Comparison of ENCODE assay signal across 17 mouse cellular contexts in genomic region chr16:22351194-22351593, GRCm38 (mm10).
"Had no signal": no experiment of that assay in that cellular context is flagged by ENCODE, and none has a peak within 500 bp of the region (broad histone marks: within the 10 kb centered on the region; RNA-seq: fewer than 3 reads in every experiment).

No protein-coding gene starts in this region.

- H3K27me3 ChIP-seq: megakaryocyte, embryonic 14.5 days; midbrain, embryonic 13.5 days; midbrain, embryonic 15.5 days; neural tube, embryonic 12.5 days; stomach, embryonic 15.5 days had no signal

- H3K4me3 ChIP-seq: megakaryocyte, embryonic 14.5 days; midbrain, embryonic 13.5 days; midbrain, embryonic 15.5 days; neural tube, embryonic 12.5 days; stomach, embryonic 15.5 days had no signal

- H3K9ac ChIP-seq: lung, embryonic 14.5 days; midbrain, embryonic 13.5 days; midbrain, embryonic 15.5 days; neural tube, embryonic 12.5 days; stomach, embryonic 15.5 days had no signal

- DNase-seq: lung, adult 18-20 months; lung, embryonic 14.5 days; lung, postnatal 10 days; lung, postnatal 4 days; right cerebral cortex, postnatal 25 days; right cerebral cortex, postnatal 4 days; spleen, adult 18-20 months; thymus, adult 2 months; thymus, postnatal 25 days; thymus, postnatal 4 days had no signal

- H3K27ac ChIP-seq: midbrain, embryonic 13.5 days; midbrain, embryonic 15.5 days; neural tube, embryonic 12.5 days; stomach, embryonic 15.5 days; stomach, postnatal 0 days had no signal

- H3K4me2 ChIP-seq: lung, embryonic 14.5 days; midbrain, embryonic 11.5 days; midbrain, embryonic 13.5 days; midbrain, embryonic 15.5 days; neural tube, embryonic 12.5 days; stomach, embryonic 15.5 days had no signal

- ATAC-seq: midbrain, embryonic 13.5 days; midbrain, embryonic 15.5 days had no signal

- H3K36me3 ChIP-seq: midbrain, embryonic 13.5 days; midbrain, embryonic 15.5 days; neural tube, embryonic 12.5 days; stomach, embryonic 15.5 days had no signal

- H3K9me3 ChIP-seq: midbrain, embryonic 13.5 days; midbrain, embryonic 15.5 days; neural tube, embryonic 12.5 days; stomach, embryonic 15.5 days had no signal

- H3K4me1 ChIP-seq: midbrain, embryonic 13.5 days; midbrain, embryonic 15.5 days; neural tube, embryonic 12.5 days; stomach, embryonic 15.5 days had no signal
